Mouse (Mus musculus) kidney, adult 11 months (tissue): ENCODE data around the gene Tmem231.
A peak's percentile ranks its signal among the peaks of the same experiment; 100 is the strongest.

Source experiments
- DNase-seq: peaks from one replicate; pipeline ENCODE4 v3.0.0; 2022

Gene Tmem231

GRCm38 (mm10) chr8:111898586-111898985 lies 35.1 kb downstream of the Tmem231 start:
- DNase-seq: no peak

DNA sequence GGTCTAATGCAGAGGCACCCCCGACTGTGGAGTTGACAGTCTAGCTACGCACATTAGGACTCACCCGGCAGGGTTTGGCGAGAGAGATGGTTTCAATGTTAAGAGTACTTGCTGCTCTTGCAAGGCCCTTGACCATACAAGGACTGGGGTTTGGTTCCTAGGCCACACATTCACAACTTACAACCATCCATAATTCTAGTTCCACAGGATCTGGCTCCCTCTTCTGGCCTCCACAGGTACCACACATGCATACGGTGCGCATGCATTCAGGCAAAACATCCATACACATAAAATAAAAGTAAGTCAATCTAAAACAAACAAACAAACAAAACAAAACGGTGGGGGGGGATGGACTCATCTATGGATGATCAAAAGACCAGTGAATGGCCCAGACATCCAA lies 38.7 kb downstream of the Tmem231 start:
- DNase-seq: no peak

- DNase-seq: no peak
These were observed 41.1 kb downstream of the Tmem231 start for GRCm38 (mm10) chr8:111892615-111893014.

GRCm38 (mm10) chr8:111891983-111892382 lies 41.7 kb downstream of the Tmem231 start:
- DNase-seq: no peak

DNA sequence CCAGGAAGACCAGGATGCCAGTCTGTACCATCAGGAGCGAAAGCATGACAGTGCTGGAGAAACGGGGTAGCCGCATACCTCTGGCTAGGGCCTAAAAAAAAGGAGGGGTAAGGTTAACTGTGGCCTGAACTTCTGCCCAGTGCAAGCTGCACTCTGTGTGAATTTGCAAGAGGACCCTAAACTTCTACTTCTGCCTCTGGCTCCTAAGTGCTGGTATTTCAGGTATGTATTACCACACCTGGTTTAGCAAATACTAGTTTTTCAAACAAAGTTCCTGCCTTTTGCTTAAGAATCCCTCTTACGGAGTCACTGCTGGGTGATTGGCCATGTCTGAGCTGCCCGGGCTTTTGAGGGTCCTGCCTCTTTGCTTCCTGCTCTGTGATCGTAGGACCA lies 42.8 kb downstream of the Tmem231 start:
- DNase-seq: no peak

DNA sequence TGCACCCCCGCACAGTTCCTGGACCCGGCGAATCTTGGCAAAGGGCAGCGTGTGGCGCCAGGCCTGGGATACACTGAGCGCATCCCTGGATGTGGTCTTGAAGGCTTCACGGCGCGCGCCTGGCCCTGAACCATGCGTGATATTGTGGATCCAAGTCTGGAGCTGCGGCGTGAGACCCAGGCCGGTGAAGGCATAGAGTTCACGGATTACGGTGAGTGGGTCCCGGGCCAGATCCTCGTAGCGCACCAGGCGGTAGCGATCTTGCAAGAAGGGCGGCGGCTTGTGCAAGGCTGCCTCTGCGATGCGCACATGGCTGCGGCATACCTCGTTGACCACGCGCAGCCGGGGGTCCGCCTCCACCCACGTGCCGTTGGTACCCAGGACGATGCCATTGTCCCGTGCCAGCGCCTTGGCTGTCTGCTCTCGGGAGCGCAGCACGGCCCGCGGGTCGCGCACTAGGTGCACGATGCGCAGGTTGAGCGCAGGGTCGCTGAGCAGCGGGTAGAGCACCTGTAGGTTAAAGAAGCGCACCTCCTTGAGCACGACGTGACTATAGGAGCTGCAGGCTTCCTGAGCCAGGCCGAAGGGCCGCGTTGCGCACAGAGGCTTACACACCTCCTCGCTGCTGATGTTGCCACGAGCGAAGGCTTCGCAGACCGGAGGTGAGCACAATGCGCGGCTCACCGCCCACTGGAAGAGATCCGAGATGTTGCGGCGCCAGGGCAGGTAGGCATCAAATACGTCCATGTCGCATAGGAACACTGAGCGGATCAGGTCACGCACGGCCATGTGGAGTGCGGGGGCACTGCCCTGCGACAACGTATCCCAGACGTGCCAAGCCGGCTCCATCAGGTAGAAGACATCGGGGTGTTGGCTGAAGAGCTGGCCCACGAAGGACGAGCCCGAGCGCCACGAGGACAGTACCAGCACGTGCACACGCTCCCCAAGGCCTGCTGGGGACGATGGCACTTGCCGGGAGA lies 43.5 kb downstream of the Tmem231 start:
- DNase-seq: no peak

GRCm38 (mm10) chr8:111888091-111888650 lies 45.5 kb downstream of the Tmem231 start:
- DNase-seq: no peak

GRCm38 (mm10) chr8:111887479-111887878 lies 46.2 kb downstream of the Tmem231 start:
- no peak for DNase-seq

DNA sequence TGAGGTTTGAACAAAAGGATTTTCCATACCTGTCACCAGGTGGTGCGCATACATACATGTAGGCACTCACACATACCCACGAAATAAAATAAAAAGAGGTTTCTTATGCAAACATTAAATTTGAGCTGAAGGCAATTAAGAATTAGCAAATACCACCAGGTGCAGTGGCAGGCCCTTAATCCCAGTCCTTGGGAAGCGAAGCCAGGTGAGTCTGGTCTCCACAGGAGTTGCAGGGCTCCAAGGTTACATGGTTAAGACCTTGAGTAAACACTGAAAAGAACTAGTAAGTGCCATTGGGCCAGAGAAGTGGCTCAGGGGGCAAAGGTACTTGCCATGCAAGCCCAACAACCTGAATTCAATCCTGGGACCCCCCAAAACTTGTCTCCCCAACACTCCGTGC lies 50.1 kb downstream of the Tmem231 start:
- no peak for DNase-seq

GRCm38 (mm10) chr8:111881591-111881990 lies 52.1 kb downstream of the Tmem231 start:
- peak; percentile 18 for DNase-seq

- peak; percentile 11 for DNase-seq
These were observed 56.0 kb downstream of the Tmem231 start for GRCm38 (mm10) chr8:111877711-111878110.

DNA sequence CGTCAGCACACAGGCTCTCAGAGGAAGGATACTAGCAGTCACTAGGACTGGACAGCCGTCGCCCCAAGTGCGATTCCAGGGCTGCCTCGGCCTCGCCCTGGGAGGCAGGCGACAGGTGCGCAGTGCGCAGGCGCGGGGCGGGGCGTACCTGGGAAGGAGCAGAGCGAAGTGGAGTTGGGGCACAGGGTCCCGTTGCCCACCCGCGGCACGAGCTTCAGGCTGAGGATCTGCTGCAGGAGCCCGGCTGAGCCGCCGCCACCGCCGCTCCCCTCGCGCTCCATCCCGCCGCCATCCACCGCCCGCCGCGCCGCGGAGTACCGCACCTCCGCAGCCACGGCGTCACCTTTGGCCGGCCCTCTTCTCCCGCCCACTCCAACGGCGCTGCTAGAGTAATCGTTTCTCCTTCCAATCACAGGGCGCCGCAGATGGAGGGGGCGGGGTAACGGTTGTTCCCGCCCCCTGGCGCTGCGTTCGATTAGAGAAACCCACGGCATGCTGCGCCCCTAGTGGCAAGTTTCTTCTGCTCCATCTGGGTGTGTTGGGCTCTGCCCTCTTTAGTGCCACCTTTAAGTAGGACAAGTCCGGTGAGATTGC lies 57.2 kb downstream of the Tmem231 start, which contains the start of gene Tmem170:
Gene Tmem170 (minus strand): TSS at position 396 of the 594 bp plus-strand sequence.
- DNase-seq: peak; percentile 99

DNA sequence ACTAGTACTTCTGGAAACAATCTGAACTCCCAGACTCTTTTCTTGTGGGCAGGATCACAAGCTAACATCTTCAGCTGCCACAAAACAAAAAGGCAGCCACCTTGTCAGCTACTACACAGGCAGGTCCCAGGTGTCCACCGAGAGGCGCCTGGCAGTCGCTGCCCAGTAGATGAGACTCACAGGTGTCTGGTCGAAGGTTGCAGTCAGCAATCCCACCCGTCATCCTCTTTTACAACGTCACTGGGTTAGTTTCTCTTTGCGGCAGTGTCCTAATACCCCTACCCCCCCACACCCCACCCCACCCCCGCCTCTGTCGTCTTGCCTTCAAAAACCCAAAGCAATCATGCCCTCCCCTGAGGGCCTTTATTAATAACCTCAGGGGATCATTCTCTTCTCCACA lies 57.9 kb downstream of the Tmem231 start:
- peak; percentile 35 for DNase-seq

DNA sequence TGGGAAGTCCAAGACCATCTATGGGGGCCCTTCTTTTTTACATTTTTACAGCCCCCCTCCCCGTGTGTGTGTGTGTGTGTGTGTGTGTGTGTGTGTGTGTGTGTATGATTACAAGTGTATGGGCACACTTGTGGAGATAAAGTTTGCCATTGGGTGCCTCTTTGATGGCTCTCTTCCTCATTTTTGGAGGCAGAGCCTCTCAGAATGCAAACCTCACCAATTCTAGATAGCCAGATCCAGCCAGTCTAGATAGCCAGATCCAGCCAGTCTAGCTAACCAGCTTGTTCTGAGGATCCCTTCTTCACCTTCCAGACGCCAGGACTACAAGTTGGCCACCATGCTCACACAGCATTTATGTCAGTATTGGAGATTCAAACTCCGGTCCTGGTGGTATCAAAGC lies 62.4 kb downstream of the Tmem231 start:
- DNase-seq: no peak

GRCm38 (mm10) chr8:111870379-111870778 lies 63.3 kb downstream of the Tmem231 start:
- no peak for DNase-seq

- no peak for DNase-seq
These were observed 65.0 kb downstream of the Tmem231 start for GRCm38 (mm10) chr8:111868664-111869063.

GRCm38 (mm10) chr8:111865857-111866256 lies 67.8 kb downstream of the Tmem231 start:
- DNase-seq: no peak

- no peak for DNase-seq
These were observed 68.4 kb downstream of the Tmem231 start for GRCm38 (mm10) chr8:111865130-111865852.

- DNase-seq: no peak
These were observed 69.0 kb downstream of the Tmem231 start for GRCm38 (mm10) chr8:111864648-111865047.

DNA sequence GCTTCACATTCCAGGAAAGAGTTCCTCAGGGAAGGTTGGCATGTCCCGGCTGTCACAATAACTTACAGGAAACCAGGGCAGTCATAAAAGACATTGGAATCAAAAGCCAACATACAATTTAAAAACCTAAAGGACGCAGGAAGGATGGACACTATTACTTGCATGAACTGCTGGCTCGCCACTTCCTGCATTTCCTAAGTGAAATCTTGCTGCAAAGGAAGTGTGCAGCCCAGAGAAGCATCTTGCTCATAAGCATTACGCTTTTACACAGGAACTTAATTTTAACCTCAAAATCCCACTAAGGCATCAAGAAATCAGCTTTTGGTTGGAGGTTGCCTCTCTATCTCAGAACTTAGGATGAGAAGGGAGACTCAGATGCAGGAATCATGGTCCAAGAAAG lies 70.4 kb downstream of the Tmem231 start:
- no peak for DNase-seq
